10 mouse cellular contexts compared by ENCODE assay signal in genomic region chr1:43426526-43426925, GRCm38 (mm10). TPM values are rescaled to one million over a fixed set of nuclear protein-coding genes. Genes with fewer than 3 reads are reported as not detected.
DNase-seq lines count a peak whose midpoint lies in the region; ATAC-seq and TF ChIP-seq lines count a peak whose summit lies in the region.
"Had no signal": no experiment of that assay in that cellular context is flagged by ENCODE, and none has a peak within 500 bp of the region (broad histone marks: within the 10 kb centered on the region; RNA-seq: fewer than 3 reads in every experiment).

No protein-coding gene starts in this region.

- no peak for TF ChIP-seq EP300 in stomach, postnatal 0 days (optimal IDR thresholded peaks at IDR 0.05)

- peak; percentile 52; the same call in 1 of the 2 replicates for ATAC-seq in hindbrain, embryonic 16.5 days
- ATAC-seq in hindbrain, embryonic 11.5 days (ENCODE audit: low FRiP score), result no peak
- peak; percentile 56 for ATAC-seq in heart, embryonic 14.5 days (ENCODE audit: insufficient number of reproducible peaks, insufficient read depth, low FRiP score, low read depth)
- ATAC-seq in stomach, postnatal 0 days (ENCODE audit: low FRiP score, low TSS enrichment), result no peak
- no peak for ATAC-seq in midbrain, embryonic 13.5 days
- ATAC-seq in activated CD4-positive, CD25-positive, alpha-beta regulatory T cell, adult 4 months, result no peak
- ATAC-seq: midbrain, embryonic 16.5 days had no signal

- no peaks in the 10 kb centered on the region for H3K36me3 ChIP-seq in hindbrain, embryonic 16.5 days (ENCODE audit: control insufficient read depth, insufficient read depth, low read length)
- no peaks in the 10 kb centered on the region for H3K36me3 ChIP-seq in hindbrain, embryonic 11.5 days (ENCODE audit: control insufficient read depth, insufficient read depth, low read length)
- H3K36me3 ChIP-seq in heart, embryonic 14.5 days (ENCODE audit: control insufficient read depth, insufficient read depth, low read length), result no peaks in the 10 kb centered on the region
- no peaks in the 10 kb centered on the region for H3K36me3 ChIP-seq in stomach, postnatal 0 days (ENCODE audit: control insufficient read depth, insufficient read depth, low read length)
- no peaks in the 10 kb centered on the region for H3K36me3 ChIP-seq in midbrain, embryonic 13.5 days

- TF ChIP-seq CTCF in stomach, postnatal 0 days (IDR thresholded peaks at IDR 0.05; ENCODE audit: low read depth), result no peak

- DNase-seq in hindbrain, embryonic 11.5 days (ENCODE audit: low spot score), result no peak
- peak; percentile 50 for DNase-seq in thymus, postnatal 4 days
- DNase-seq in thymus, postnatal 10 days (ENCODE audit: low spot score in 2 of 2), result no peak
- DNase-seq in stomach, postnatal 0 days (ENCODE audit: low spot score), result no peak
- DNase-seq: right cerebral cortex, postnatal 14 days had no signal

- no peak overlapping the region for H3K9ac ChIP-seq in hindbrain, embryonic 16.5 days (ENCODE audit: low read depth, low read length)
- H3K9ac ChIP-seq in hindbrain, embryonic 11.5 days (ENCODE audit: low read depth, low read length), result no peak overlapping the region
- H3K9ac ChIP-seq in heart, embryonic 14.5 days (ENCODE audit: low read length), result peak overlapping the region; percentile 60
- H3K9ac ChIP-seq in stomach, postnatal 0 days (ENCODE audit: low read length), result no peak overlapping the region
- H3K9ac ChIP-seq in midbrain, embryonic 13.5 days (replicated peaks), result no peak overlapping the region

- H3K4me2 ChIP-seq in hindbrain, embryonic 16.5 days (ENCODE audit: low read length), result no peak overlapping the region
- H3K4me2 ChIP-seq in hindbrain, embryonic 11.5 days (replicated peaks; ENCODE audit: low read depth, low read length), result no peak overlapping the region
- H3K4me2 ChIP-seq in heart, embryonic 14.5 days (ENCODE audit: low read length), result peak overlapping the region; percentile 55
- H3K4me2 ChIP-seq in stomach, postnatal 0 days (replicated peaks; ENCODE audit: low read depth), result no peak overlapping the region
- no peak overlapping the region for H3K4me2 ChIP-seq in midbrain, embryonic 13.5 days (replicated peaks)

- WGBS in hindbrain, embryonic 16.5 days, result 43% methylated on average over 4 of the region's 4 CpGs
- WGBS in hindbrain, embryonic 11.5 days, result 65% methylated on average over 4 of the region's 4 CpGs
- 12% methylated on average over 4 of the region's 4 CpGs for WGBS in heart, embryonic 14.5 days
- 41% methylated on average over 4 of the region's 4 CpGs for WGBS in stomach, postnatal 0 days
- 66% methylated on average over 4 of the region's 4 CpGs for WGBS in midbrain, embryonic 13.5 days

- H3K9me3 ChIP-seq in hindbrain, embryonic 16.5 days (ENCODE audit: control insufficient read depth, low read length), result no peaks in the 10 kb centered on the region
- H3K9me3 ChIP-seq in hindbrain, embryonic 11.5 days (ENCODE audit: control insufficient read depth, low read length), result no peaks in the 10 kb centered on the region
- no peaks in the 10 kb centered on the region for H3K9me3 ChIP-seq in heart, embryonic 14.5 days (ENCODE audit: control insufficient read depth, low read length)
- H3K9me3 ChIP-seq in stomach, postnatal 0 days (ENCODE audit: control insufficient read depth, low read length), result no peaks in the 10 kb centered on the region
- no peaks in the 10 kb centered on the region for H3K9me3 ChIP-seq in midbrain, embryonic 13.5 days

- H3K27me3 ChIP-seq in hindbrain, embryonic 16.5 days (replicated peaks; ENCODE audit: control insufficient read depth, insufficient read depth, low read length), result no peaks in the 10 kb centered on the region
- H3K27me3 ChIP-seq in hindbrain, embryonic 11.5 days (ENCODE audit: control insufficient read depth, insufficient read depth, low read length), result no peaks in the 10 kb centered on the region
- H3K27me3 ChIP-seq in heart, embryonic 14.5 days (ENCODE audit: control insufficient read depth, insufficient read depth, low read length), result no peaks in the 10 kb centered on the region
- no peaks in the 10 kb centered on the region for H3K27me3 ChIP-seq in stomach, postnatal 0 days (ENCODE audit: control insufficient read depth, insufficient read depth, low read length)
- H3K27me3 ChIP-seq in midbrain, embryonic 13.5 days, result no peaks in the 10 kb centered on the region

- no peaks in the 10 kb centered on the region; the same call in 1 of the 2 replicates for H3K4me1 ChIP-seq in hindbrain, embryonic 16.5 days (ENCODE audit: control insufficient read depth, insufficient read depth, low read depth, low read length)
- H3K4me1 ChIP-seq in hindbrain, embryonic 11.5 days (replicated peaks; ENCODE audit: control insufficient read depth, insufficient read depth, low read length), result no peaks in the 10 kb centered on the region
- peaks cover 6 to 17% of the 10 kb centered on the region in 2 experiments for H3K4me1 ChIP-seq in heart, embryonic 14.5 days (ENCODE audit: control insufficient read depth in 2 of 2, insufficient read depth in 2 of 2, low read length in 2 of 2)
- no peaks in the 10 kb centered on the region for H3K4me1 ChIP-seq in stomach, postnatal 0 days (replicated peaks; ENCODE audit: control insufficient read depth, insufficient read depth)
- no peaks in the 10 kb centered on the region for H3K4me1 ChIP-seq in midbrain, embryonic 13.5 days (replicated peaks)

- no peak overlapping the region for H3K27ac ChIP-seq in hindbrain, embryonic 16.5 days (ENCODE audit: low read depth, low read length)
- no peak overlapping the region for H3K27ac ChIP-seq in hindbrain, embryonic 11.5 days (ENCODE audit: low read depth, low read length)
- H3K27ac ChIP-seq in heart, embryonic 14.5 days (replicated peaks in 1 of 2; ENCODE audit: control insufficient read depth in 1 of 2, insufficient read depth in 1 of 2, low read depth in 2 of 2, low read length in 2 of 2), result peak overlapping the region; percentile 67 to 82
- no peak overlapping the region for H3K27ac ChIP-seq in stomach, postnatal 0 days (replicated peaks)
- no peak overlapping the region for H3K27ac ChIP-seq in midbrain, embryonic 13.5 days

- no peak overlapping the region for H3K4me3 ChIP-seq in hindbrain, embryonic 16.5 days (ENCODE audit: low read length)
- no peak overlapping the region for H3K4me3 ChIP-seq in hindbrain, embryonic 11.5 days (ENCODE audit: low read depth, low read length)
- H3K4me3 ChIP-seq in heart, embryonic 14.5 days (ENCODE audit: control insufficient read depth in 1 of 2, insufficient read depth in 1 of 2, low read depth in 1 of 2, low read length in 2 of 2), result no peak overlapping the region
- H3K4me3 ChIP-seq in stomach, postnatal 0 days (ENCODE audit: low read depth, low read length), result no peak overlapping the region
- H3K4me3 ChIP-seq in midbrain, embryonic 13.5 days (replicated peaks), result no peak overlapping the region

RNA-seq across cellular contexts. Expression of gene Nck2, which starts 17.9 kb away (rescaled TPM):
- polyA plus RNA-seq in hindbrain, embryonic 16.5 days (2015; fragmentation: Nextera tagmentation; extraction: Ambion mirVana), result 28.0 and 32.3 TPM in 2 replicates
- polyA plus RNA-seq in hindbrain, embryonic 11.5 days (2014; fragmentation: Nextera tagmentation; extraction: Ambion mirVana), result 31.9 and 35.5 TPM in 2 replicates
- polyA plus RNA-seq in heart, embryonic 14.5 days (2014; fragmentation: Nextera tagmentation; extraction: Ambion mirVana), result 28.5 and 28.8 TPM in 2 replicates
- 41.4 and 41.7 TPM in 2 replicates for polyA plus RNA-seq in stomach, postnatal 0 days (2015; fragmentation: Nextera tagmentation; extraction: Ambion mirVana)
- 31.8 and 35.4 TPM in 2 replicates for polyA plus RNA-seq in midbrain, embryonic 13.5 days (2015; fragmentation: Nextera tagmentation; extraction: Ambion mirVana)
- polyA plus RNA-seq in activated CD4-positive, CD25-positive, alpha-beta regulatory T cell, adult 4 months (2017; shearing (Covaris generic)), result 10 to 100 TPM; 18.5 to 24.0 TPM

Comparison
In these comparisons a context has a peak if more than half of its experiments do, and no peak if none do; other contexts are left out.
1. ATAC-seq: peak in hindbrain, embryonic 16.5 days (single experiment) and heart, embryonic 14.5 days (single experiment); none in hindbrain, embryonic 11.5 days (single experiment), stomach, postnatal 0 days (single experiment), midbrain, embryonic 13.5 days (single experiment) and activated CD4-positive, CD25-positive, alpha-beta regulatory T cell, adult 4 months (single experiment).
2. H3K27ac ChIP-seq: peak in heart, embryonic 14.5 days (2 of 2); none in hindbrain, embryonic 16.5 days (single experiment), hindbrain, embryonic 11.5 days (single experiment), stomach, postnatal 0 days (single experiment) and midbrain, embryonic 13.5 days (single experiment).